Mouse (Mus musculus) liver, embryonic 14.5 days (tissue): ENCODE measurements at regions not wholly inside any gene's neighbourhood (a gene's known extent, or its start where the extent isn't known, plus 50 kb on each side); places are given as distances from the start of the nearest gene placed in this dataset.

Experiments used
- CTCF ChIP-seq: IDR thresholded peaks from 2 replicates; pipeline ENCODE4 v1.5.1; 2016; ENCODE audit warnings: antibody characterized with exemption, low read depth, control low read depth
- EP300 ChIP-seq: IDR thresholded peaks from 2 replicates; pipeline ENCODE4 v1.6.1; 2016; ENCODE audit warnings: antibody characterized with exemption, low read depth

DNA sequence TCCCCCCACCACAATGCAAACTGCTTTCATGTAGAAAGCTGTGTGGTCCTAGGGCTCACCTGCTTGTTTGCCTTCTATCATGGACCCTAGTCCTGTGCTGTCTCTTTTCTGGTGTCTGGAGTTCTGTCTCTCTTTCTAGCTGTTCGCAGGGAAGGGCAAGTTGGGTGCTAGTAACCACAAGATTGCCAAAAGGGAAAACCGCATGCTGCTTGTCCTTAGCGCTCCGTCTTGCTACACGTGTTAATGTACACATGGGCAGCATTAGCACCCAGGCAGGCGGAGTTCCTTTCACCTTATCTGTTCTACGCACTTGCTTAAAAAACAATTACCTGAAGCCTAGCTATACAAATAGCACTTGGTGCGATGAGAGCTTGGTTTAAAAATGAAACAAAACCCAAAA is 236.3 kb upstream of the Pard3b start:
- TF ChIP-seq CTCF (no peak), EP300 (no peak)
